Mouse (Mus musculus) neural tube, embryonic 14.5 days (tissue): Measurements from ENCODE around the gene Atp5h. TPM values are rescaled to one million over a fixed set of nuclear protein-coding genes. Genes with fewer than 3 reads are reported as not detected.
A peak's percentile ranks its signal among the peaks of the same experiment; 100 is the strongest.

Source experiments
- ATAC-seq: fragments of 200-750 bp; cut with Nextera tagmentation; 2 replicates; pipeline ENCODE4 v1.8.0; 2017; ENCODE audit warnings: low read depth, mild to moderate bottlenecking, moderate TSS enrichment, moderate library complexity
- H3K27ac ChIP-seq: fragments of 300-500 bp; sonication (generic); 2 replicates; pipeline ENCODE4 v1.5.1; 2014; ENCODE audit warnings: low read depth, mild to moderate bottlenecking, control low read depth, low read length, moderate library complexity, mixed read lengths
- H3K27me3 ChIP-seq: fragments of 300-500 bp; sonication (generic); 2 replicates; pipeline ENCODE4 v1.6.1; 2014; ENCODE audit warnings: low read length; ENCODE audit not compliant: control insufficient read depth, insufficient read depth
- H3K36me3 ChIP-seq: fragments of 300-500 bp; sonication (generic); 2 replicates; pipeline ENCODE4 v1.6.1; 2014; ENCODE audit warnings: low read length, mixed read lengths; ENCODE audit not compliant: control insufficient read depth, insufficient read depth
- H3K4me1 ChIP-seq: fragments of 300-500 bp; sonication (generic); 2 replicates; pipeline ENCODE4 v1.6.1; 2014; ENCODE audit warnings: low read length; ENCODE audit not compliant: control insufficient read depth, insufficient read depth
- H3K4me2 ChIP-seq: fragments of 300-500 bp; sonication (generic); 2 replicates; pipeline ENCODE4 v1.6.1; 2014; ENCODE audit warnings: mild to moderate bottlenecking, low read depth, low read length, control low read depth
- H3K4me3 ChIP-seq: fragments of 300-500 bp; sonication (generic); 2 replicates; pipeline ENCODE4 v1.5.1; 2014; ENCODE audit warnings: low read depth, low read length, control low read depth, mixed read lengths
- H3K9ac ChIP-seq: fragments of 300-500 bp; sonication (generic); replicated peaks from 2 replicates; pipeline ENCODE4 v1.6.1; 2014; ENCODE audit warnings: low read depth, mild to moderate bottlenecking, control low read depth, low read length, mixed read lengths
- H3K9me3 ChIP-seq: fragments of 300-500 bp; sonication (generic); 2 replicates; pipeline ENCODE4 v1.6.1; 2016; ENCODE audit warnings: low read length; ENCODE audit not compliant: control insufficient read depth
- WGBS: fragments of 180-500 bp; shearing (Covaris S2); extraction: QIAGEN DNeasy Blood & Tissue Kit; methylation state at CpG from one replicate; pipeline ENCODE4 v1.1.7; 2014; 5-methylcytosine and 5-hydroxymethylcytosine counted together
- polyA plus RNA-seq: library from polyadenylated mRNA; unstranded; fragments of >200 nt; fragmentation: Nextera tagmentation; extraction: Ambion mirVana; gene quantifications from 2 replicates; pipeline ENCODE4 v1.2.1, GENCODE M21; 2014

Atp5h gene
- polyA plus RNA-seq, 1 experiment from 2014 or later = 1,005 TPM

- no peak for ATAC-seq
- no peaks in the 10 kb centered on the region for H3K4me1 ChIP-seq
- 93% methylated on average over 7 of the region's 7 CpGs for WGBS
- H3K4me3 ChIP-seq = no peak overlapping the region
- no peak overlapping the region for H3K4me2 ChIP-seq
- H3K27me3 ChIP-seq = no peaks in the 10 kb centered on the region
- H3K9me3 ChIP-seq = no peaks in the 10 kb centered on the region
- peaks cover 45% of the 10 kb centered on the region for H3K36me3 ChIP-seq
- no peak overlapping the region for H3K9ac ChIP-seq
- H3K27ac ChIP-seq = no peak overlapping the region
Measured at GRCm38 (mm10) chr11:115429307-115429706, 9.5 kb upstream of the Atp5h start.

DNA sequence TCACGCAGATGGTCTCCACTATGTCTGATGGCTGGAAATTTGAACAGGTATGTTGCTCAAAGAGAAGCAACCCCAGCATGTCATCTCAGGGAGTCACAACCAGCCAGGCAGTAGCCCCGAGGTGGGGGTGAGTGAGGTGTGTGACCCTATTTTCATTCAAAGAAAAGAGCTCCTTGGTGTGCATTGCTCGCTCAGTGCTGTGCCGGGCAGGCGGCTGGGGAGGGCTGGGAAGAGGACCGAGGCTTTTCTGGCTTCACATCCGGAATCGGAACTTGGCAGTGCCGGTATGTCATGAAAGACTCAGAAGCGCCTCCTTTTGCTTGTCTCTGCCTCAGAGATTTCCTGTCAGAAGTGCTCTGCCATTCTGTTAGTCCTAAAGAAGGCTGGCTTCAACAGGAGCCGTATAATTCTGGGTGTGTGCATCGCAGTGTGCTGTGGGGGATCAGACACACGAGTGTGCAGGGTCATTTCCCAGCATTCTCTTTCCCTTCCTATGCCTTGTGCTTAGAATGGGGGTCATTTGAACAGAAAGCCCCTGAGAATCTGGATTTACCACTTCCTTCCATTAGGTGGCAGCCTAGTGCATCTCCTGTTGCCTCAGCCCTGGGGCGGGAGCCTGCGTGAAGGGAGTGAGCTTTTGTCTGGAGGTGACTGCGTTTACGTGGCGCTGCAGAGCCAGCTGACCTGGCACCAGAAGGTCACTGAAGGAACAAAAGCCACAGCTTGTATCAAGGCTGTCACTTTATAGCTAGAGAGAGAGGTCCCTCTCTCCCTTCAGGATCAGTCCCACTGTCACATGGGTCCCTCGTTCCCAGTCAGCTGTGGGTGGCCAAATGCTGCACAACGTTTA lies 7.9 kb upstream of the Atp5h start:
- 31% methylated on average over 20 of the region's 20 CpGs for WGBS

GRCm38 (mm10) chr11:115425671-115426070 lies 5.9 kb upstream of the Atp5h start:
- no peak overlapping the region for H3K9ac ChIP-seq
- ATAC-seq = no peak
- H3K36me3 ChIP-seq = peaks cover 33% of the 10 kb centered on the region
- H3K4me2 ChIP-seq = no peak overlapping the region
- no peaks in the 10 kb centered on the region for H3K9me3 ChIP-seq
- peaks cover 10% of the 10 kb centered on the region for H3K4me1 ChIP-seq
- 87% methylated on average over 6 of the region's 6 CpGs for WGBS
- H3K4me3 ChIP-seq = no peak overlapping the region
- no peak overlapping the region for H3K27ac ChIP-seq
- H3K27me3 ChIP-seq = no peaks in the 10 kb centered on the region

More for the DNA sequence above, 7.9 kb upstream of the Atp5h start:
- Histone ChIP-seq H3K9ac (0 out of 2 replicates have a peak overlapping the region, but pooled peaks have one; percentile 18), H3K4me2 (peak overlapping the region; percentile 15), H3K36me3 (peaks cover 47% of the 10 kb centered on the region), H3K4me3 (no peak overlapping the region), H3K4me1 (no peaks in the 10 kb centered on the region), H3K27me3 (no peaks in the 10 kb centered on the region), H3K9me3 (no peaks in the 10 kb centered on the region), H3K27ac (peak overlapping the region; percentile 60)
- ATAC-seq = peak; percentile 44; the same call in 1 of the 2 replicates

DNA sequence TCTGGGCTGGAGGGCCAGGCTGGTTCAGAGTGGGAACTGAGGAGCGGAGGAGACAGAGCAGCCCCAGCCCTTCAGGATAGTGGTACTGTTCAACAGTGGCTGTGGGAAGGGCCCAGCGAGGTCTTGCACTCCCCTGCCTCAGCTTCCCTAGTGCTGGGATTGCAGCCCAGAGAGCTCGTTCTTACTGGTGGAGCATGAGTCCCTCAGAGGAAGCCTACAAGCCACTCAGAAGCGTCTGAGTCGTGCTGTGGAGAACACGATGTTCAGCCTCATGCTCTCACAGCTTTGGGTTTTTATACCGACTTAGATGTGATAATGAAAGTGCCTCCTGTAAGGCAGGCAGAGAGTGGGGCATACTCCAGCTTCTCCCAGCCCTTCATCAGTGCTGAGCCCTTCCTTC lies 4.9 kb upstream of the Atp5h start:
- Histone ChIP-seq H3K4me3 (no peak overlapping the region), H3K27ac (no peak overlapping the region), H3K27me3 (no peaks in the 10 kb centered on the region), H3K4me1 (peaks cover 11% of the 10 kb centered on the region), H3K4me2 (no peak overlapping the region), H3K36me3 (peaks cover 22% of the 10 kb centered on the region), H3K9ac (no peak overlapping the region), H3K9me3 (no peaks in the 10 kb centered on the region)
- ATAC-seq = no peak
- WGBS = 80% methylated on average over 7 of the region's 7 CpGs

DNA sequence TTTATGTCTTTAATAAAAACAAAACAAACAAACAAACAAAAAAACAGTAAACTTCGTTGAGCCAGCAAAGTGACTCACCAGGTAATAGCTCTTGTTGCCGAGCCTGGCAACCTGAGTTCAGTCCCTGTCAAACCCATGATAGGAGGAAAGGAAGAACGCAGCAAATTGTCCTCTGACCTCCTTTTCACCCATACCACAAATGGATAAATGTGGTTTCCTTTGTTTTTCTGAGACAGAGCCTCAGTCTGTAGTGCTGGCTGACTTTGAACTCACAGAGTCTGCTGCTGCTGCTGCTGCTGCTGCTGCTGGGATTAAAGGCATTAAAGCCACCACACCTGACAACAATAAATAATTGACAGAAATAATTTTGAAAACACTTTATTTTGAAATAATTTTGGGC lies 3.3 kb upstream of the Atp5h start:
- no peak overlapping the region for H3K4me2 ChIP-seq
- H3K4me3 ChIP-seq = no peak overlapping the region
- H3K4me1 ChIP-seq = peaks cover 23% of the 10 kb centered on the region
- ATAC-seq = no peak
- no peak overlapping the region for H3K9ac ChIP-seq
- peaks cover 22% of the 10 kb centered on the region; the same call in 1 of the 2 replicates for H3K36me3 ChIP-seq
- no peak overlapping the region for H3K27ac ChIP-seq
- no peaks in the 10 kb centered on the region for H3K27me3 ChIP-seq
- WGBS = 83% methylated on average over 3 of the region's 3 CpGs
- H3K9me3 ChIP-seq = no peaks in the 10 kb centered on the region

DNA sequence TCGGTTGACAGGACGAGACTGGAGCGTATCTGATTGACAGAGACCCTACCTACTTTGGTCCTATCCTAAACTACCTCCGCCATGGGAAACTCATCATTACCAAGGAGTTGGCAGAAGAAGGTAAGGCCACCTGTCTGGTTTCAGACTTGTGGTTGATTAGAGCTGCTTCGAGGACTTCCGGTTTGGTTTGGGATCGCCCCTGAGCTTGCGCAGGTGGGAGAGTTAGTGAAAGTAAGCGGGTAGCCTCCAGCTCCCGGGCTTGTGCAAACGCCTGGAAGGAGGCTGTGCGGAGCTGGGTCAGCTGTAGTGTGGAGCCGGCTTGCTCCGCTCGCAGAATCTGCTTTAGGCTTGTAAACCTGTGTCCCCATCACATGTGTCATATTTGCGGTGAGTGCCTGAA lies 2.2 kb upstream of the Atp5h start:
- no peak overlapping the region for H3K9ac ChIP-seq
- WGBS = 92% methylated on average over 16 of the region's 16 CpGs
- H3K4me2 ChIP-seq = no peak overlapping the region
- H3K4me3 ChIP-seq = no peak overlapping the region
- no peak for ATAC-seq
- H3K27ac ChIP-seq = no peak overlapping the region
- peaks cover 22% of the 10 kb centered on the region; the same call in 1 of the 2 replicates for H3K36me3 ChIP-seq
- peaks cover 23% of the 10 kb centered on the region for H3K4me1 ChIP-seq
- no peaks in the 10 kb centered on the region for H3K27me3 ChIP-seq
- no peaks in the 10 kb centered on the region for H3K9me3 ChIP-seq

- Histone ChIP-seq H3K36me3 (peaks cover 20% of the 10 kb centered on the region; the same call in 1 of the 2 replicates), H3K9ac (no peak overlapping the region; the same call in 1 of the 2 replicates)
- no peak for ATAC-seq
Measured at GRCm38 (mm10) chr11:115421328-115421727, 1.6 kb upstream of the Atp5h start.

DNA sequence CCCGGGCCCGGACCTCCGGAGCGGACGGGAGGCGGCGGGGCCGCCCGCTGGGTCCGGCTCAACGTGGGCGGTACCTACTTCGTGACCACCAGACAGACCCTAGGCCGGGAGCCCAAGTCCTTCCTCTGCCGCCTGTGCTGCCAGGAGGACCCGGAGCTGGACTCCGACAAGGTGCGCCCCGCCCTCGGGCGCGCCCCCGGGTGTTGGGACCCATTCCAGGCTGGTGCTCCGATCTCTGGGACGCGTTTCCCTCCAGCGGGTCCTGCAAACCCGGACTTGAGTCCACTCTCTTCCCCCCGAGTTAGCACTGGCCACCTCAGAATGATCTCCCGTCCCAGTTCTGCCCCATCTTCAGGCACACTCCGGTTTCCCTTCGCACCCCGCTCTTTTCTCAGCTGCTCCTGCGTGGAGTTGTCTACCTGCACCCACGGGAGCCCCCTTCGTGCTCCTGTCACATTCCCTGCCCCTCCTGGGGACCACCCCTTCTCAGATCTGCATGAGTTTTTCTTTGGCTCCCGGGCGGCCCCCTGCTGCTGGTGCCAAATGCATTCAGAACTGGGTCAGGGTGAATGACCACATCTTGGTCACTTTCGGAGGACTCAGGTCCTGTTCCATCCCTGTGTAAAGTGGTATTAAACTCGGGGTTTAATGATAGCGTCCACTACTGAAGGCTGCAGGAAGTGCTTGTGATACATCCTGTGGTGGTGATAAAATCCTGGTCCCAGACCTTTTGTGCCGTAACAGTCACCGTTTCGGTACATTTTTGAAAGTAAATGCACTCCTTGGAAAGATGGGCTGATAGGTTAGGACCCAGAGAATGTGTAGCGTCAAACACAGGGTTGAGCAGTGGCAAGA lies 801 bp upstream of the Atp5h start:
- peak overlapping the region; percentile 97 for H3K9ac ChIP-seq
- H3K4me1 ChIP-seq = peaks cover 23% of the 10 kb centered on the region
- peak; percentile 65 for ATAC-seq
- H3K36me3 ChIP-seq = peaks cover 20% of the 10 kb centered on the region; the same call in 1 of the 2 replicates
- under 1% methylated on average over 38 of the region's 45 CpGs for WGBS
- H3K4me2 ChIP-seq = peak overlapping the region; percentile 96
- no peaks in the 10 kb centered on the region for H3K27me3 ChIP-seq
- H3K27ac ChIP-seq = peak overlapping the region; percentile 83
- no peaks in the 10 kb centered on the region for H3K9me3 ChIP-seq
- H3K4me3 ChIP-seq = peak overlapping the region; percentile 93

More at GRCm38 (mm10) chr11:115421328-115421727, 1.6 kb upstream of the Atp5h start:
- no peaks in the 10 kb centered on the region for H3K27me3 ChIP-seq
- peaks cover 23% of the 10 kb centered on the region for H3K4me1 ChIP-seq
- H3K27ac ChIP-seq = no peak overlapping the region
- WGBS = 83% methylated on average over 1 of the region's 1 CpGs
- peak overlapping the region; percentile 93 for H3K4me3 ChIP-seq
- peak overlapping the region; percentile 96 for H3K4me2 ChIP-seq
- H3K9me3 ChIP-seq = no peaks in the 10 kb centered on the region
